Mouse (Mus musculus): Measurements from ENCODE around the gene Uba1. TPM values are rescaled to one million over a fixed set of nuclear protein-coding genes. Genes with fewer than 3 reads are reported as not detected.
A peak's percentile ranks its signal among the peaks of the same experiment; 100 is the strongest.

Gene Uba1
- polyA plus RNA-seq, 1 experiment from 2014 or later: 202 TPM

GRCm38 (mm10) chrX:20688615-20689014, 30.5 kb downstream of the Uba1 start:
- H3K9me3 ChIP-seq (ENCODE audit: low read depth, low read length): no peaks in the 10 kb centered on the region
- H3K27ac ChIP-seq (ENCODE audit: low read depth): peak overlapping the region; percentile 96
- H3K4me1 ChIP-seq (ENCODE audit: insufficient read depth): no peaks in the 10 kb centered on the region
- peak; percentile 29 for ATAC-seq (ENCODE audit: insufficient read depth)
- DNase-seq: peak; percentile 70
- H3K4me3 ChIP-seq (ENCODE audit: low read depth, low read length): peak overlapping the region; percentile 65
- no peak for TF ChIP-seq CTCF (IDR thresholded peaks at IDR 0.05; ENCODE audit: low read depth)
- H3K27me3 ChIP-seq (ENCODE audit: insufficient read depth, low read length): no peaks in the 10 kb centered on the region
- peak overlapping the region; percentile 72 for H3K4me2 ChIP-seq
- H3K36me3 ChIP-seq (ENCODE audit: insufficient read depth): peaks cover 6% of the 10 kb centered on the region; the same call in 1 of the 2 replicates
- WGBS: 12% methylated on average over 18 of the region's 35 CpGs
- peak overlapping the region; percentile 90 for H3K9ac ChIP-seq

GRCm38 (mm10) chrX:20691566-20691965, 33.4 kb downstream of the Uba1 start:
- no peak for TF ChIP-seq CTCF (IDR thresholded peaks at IDR 0.05; ENCODE audit: low read depth)
- whole genome bisulfite sequencing: 57% methylated on average over 3 of the region's 3 CpGs
- DNase-seq: no peak
- no peak for ATAC-seq (ENCODE audit: insufficient read depth)
- Histone ChIP-seq H3K36me3 (ENCODE audit: insufficient read depth) (peaks cover 33% of the 10 kb centered on the region), H3K27me3 (ENCODE audit: insufficient read depth, low read length) (no peaks in the 10 kb centered on the region), H3K4me1 (ENCODE audit: insufficient read depth) (no peaks in the 10 kb centered on the region), H3K4me3 (ENCODE audit: low read depth, low read length) (no peak overlapping the region), H3K27ac (ENCODE audit: low read depth) (no peak overlapping the region), H3K9ac (no peak overlapping the region), H3K9me3 (ENCODE audit: low read depth, low read length) (no peaks in the 10 kb centered on the region), H3K4me2 (no peak overlapping the region)

GRCm38 (mm10) chrX:20692616-20693015, 34.5 kb downstream of the Uba1 start:
- Histone ChIP-seq H3K9me3 (ENCODE audit: low read depth, low read length) (no peaks in the 10 kb centered on the region), H3K4me3 (ENCODE audit: low read depth, low read length) (no peak overlapping the region), H3K27ac (ENCODE audit: low read depth) (no peak overlapping the region), H3K9ac (no peak overlapping the region), H3K4me1 (ENCODE audit: insufficient read depth) (no peaks in the 10 kb centered on the region), H3K36me3 (ENCODE audit: insufficient read depth) (peaks cover 42% of the 10 kb centered on the region), H3K27me3 (ENCODE audit: insufficient read depth, low read length) (no peaks in the 10 kb centered on the region), H3K4me2 (no peak overlapping the region)
- WGBS: 77% methylated on average over 1 of the region's 1 CpGs
- DNase-seq (no peak), ATAC-seq (ENCODE audit: insufficient read depth) (no peak)
- no peak for TF ChIP-seq CTCF (IDR thresholded peaks at IDR 0.05; ENCODE audit: low read depth)

- Histone ChIP-seq H3K4me2 (no peak overlapping the region), H3K36me3 (ENCODE audit: insufficient read depth) (peaks cover 54% of the 10 kb centered on the region), H3K27me3 (ENCODE audit: insufficient read depth, low read length) (no peaks in the 10 kb centered on the region), H3K27ac (ENCODE audit: low read depth) (no peak overlapping the region), H3K9me3 (ENCODE audit: low read depth, low read length) (no peaks in the 10 kb centered on the region), H3K4me1 (ENCODE audit: insufficient read depth) (no peaks in the 10 kb centered on the region), H3K9ac (no peak overlapping the region), H3K4me3 (ENCODE audit: low read depth, low read length) (no peak overlapping the region)
- no peak for DNase-seq
- 89% methylated on average over 4 of the region's 4 CpGs for WGBS
- no peak for TF ChIP-seq CTCF (IDR thresholded peaks at IDR 0.05; ENCODE audit: low read depth)
- ATAC-seq (ENCODE audit: insufficient read depth): no peak
These were observed 37.7 kb downstream of the Uba1 start for GRCm38 (mm10) chrX:20695842-20696241.

- Histone ChIP-seq H3K4me3 (ENCODE audit: low read depth, low read length) (peak within 1 kb of the TSS; percentile 51), H3K27ac (ENCODE audit: low read depth) (peak within 1 kb of the TSS; percentile 97), H3K4me1 (ENCODE audit: insufficient read depth) (no peaks in the 10 kb centered on the region), H3K9me3 (ENCODE audit: low read depth, low read length) (no peaks in the 10 kb centered on the region), H3K36me3 (ENCODE audit: insufficient read depth) (peaks cover 7% of the 10 kb centered on the region; the same call in 1 of the 2 replicates), H3K9ac (peak within 1 kb of the TSS; percentile 68), H3K4me2 (peak within 1 kb of the TSS; percentile 54), H3K27me3 (ENCODE audit: insufficient read depth, low read length) (no peaks in the 10 kb centered on the region)
- 10% methylated on average over 32 of the region's 32 CpGs for WGBS
- DNase-seq (peak; percentile 77), ATAC-seq (ENCODE audit: insufficient read depth) (peak; percentile 68)
- TF ChIP-seq CTCF (IDR thresholded peaks at IDR 0.05; ENCODE audit: low read depth): no peak
These were observed 45.7 kb downstream of the Uba1 start, which contains the start of gene Usp11 for GRCm38 (mm10) chrX:20703741-20704290. Usp11 (plus strand) TSS chrX:20703906.

GRCm38 (mm10) chrX:20704295-20705082, 46.4 kb downstream of the Uba1 start:
- DNase-seq (peak; percentile 93), ATAC-seq (ENCODE audit: insufficient read depth) (peak; percentile 99)
- H3K4me3 ChIP-seq (ENCODE audit: low read depth, low read length): peak overlapping the region; percentile 51
- 0 out of 2 replicates have a peak, but pooled peaks cover 2% of the 10 kb centered on the region for H3K36me3 ChIP-seq (ENCODE audit: insufficient read depth)
- no peaks in the 10 kb centered on the region for H3K9me3 ChIP-seq (ENCODE audit: low read depth, low read length)
- 19% methylated on average over 32 of the region's 32 CpGs for WGBS
- no peaks in the 10 kb centered on the region for H3K4me1 ChIP-seq (ENCODE audit: insufficient read depth)
- peak overlapping the region; percentile 68 for H3K9ac ChIP-seq
- TF ChIP-seq CTCF (IDR thresholded peaks at IDR 0.05; ENCODE audit: low read depth): no peak
- no peaks in the 10 kb centered on the region for H3K27me3 ChIP-seq (ENCODE audit: insufficient read depth, low read length)
- H3K27ac ChIP-seq (ENCODE audit: low read depth): peak overlapping the region; percentile 97
- H3K4me2 ChIP-seq: peak overlapping the region; percentile 54

- Histone ChIP-seq H3K4me1 (ENCODE audit: insufficient read depth) (no peaks in the 10 kb centered on the region), H3K4me2 (peak overlapping the region; percentile 54), H3K27me3 (ENCODE audit: insufficient read depth, low read length) (no peaks in the 10 kb centered on the region), H3K4me3 (ENCODE audit: low read depth, low read length) (peak overlapping the region; percentile 51), H3K9me3 (ENCODE audit: low read depth, low read length) (no peaks in the 10 kb centered on the region), H3K9ac (peak overlapping the region; percentile 68), H3K36me3 (ENCODE audit: insufficient read depth) (0 out of 2 replicates have a peak, but pooled peaks cover 2% of the 10 kb centered on the region), H3K27ac (ENCODE audit: low read depth) (no peak overlapping the region)
- WGBS: 16% methylated on average over 3 of the region's 3 CpGs
- no peak for DNase-seq
- no peak for ATAC-seq (ENCODE audit: insufficient read depth)
- TF ChIP-seq CTCF (IDR thresholded peaks at IDR 0.05; ENCODE audit: low read depth): no peak
These were observed 46.9 kb downstream of the Uba1 start for GRCm38 (mm10) chrX:20705083-20705402.

All from lung, embryonic 14.5 days (tissue).